Mouse (Mus musculus) spleen, adult 2 months (tissue): ENCODE results near the gene Olfr328.

ENCODE experiments used
- CTCF ChIP-seq: fragments of 200-500 bp; IDR thresholded peaks from 2 replicates; pipeline ENCODE4 v1.5.1; 2011; ENCODE audit warnings: mild to moderate bottlenecking, inconsistent platforms; ENCODE audit not compliant: insufficient read depth, insufficient read length, insufficient replicate concordance; ENCODE audit errors: extremely low read depth
- POLR2A ChIP-seq: fragments of 200-500 bp; IDR thresholded peaks from 2 replicates; pipeline ENCODE4 v1.6.1; 2011; ENCODE audit warnings: low read depth, low read length, inconsistent platforms

- TF ChIP-seq CTCF: no peak
- TF ChIP-seq POLR2A: no peak
Observed at GRCm38 (mm10) chr11:58578636-58579035, 23.2 kb upstream of the Olfr328 start.
